20 mouse cellular contexts compared by ENCODE assay signal in the genomic region with DNA sequence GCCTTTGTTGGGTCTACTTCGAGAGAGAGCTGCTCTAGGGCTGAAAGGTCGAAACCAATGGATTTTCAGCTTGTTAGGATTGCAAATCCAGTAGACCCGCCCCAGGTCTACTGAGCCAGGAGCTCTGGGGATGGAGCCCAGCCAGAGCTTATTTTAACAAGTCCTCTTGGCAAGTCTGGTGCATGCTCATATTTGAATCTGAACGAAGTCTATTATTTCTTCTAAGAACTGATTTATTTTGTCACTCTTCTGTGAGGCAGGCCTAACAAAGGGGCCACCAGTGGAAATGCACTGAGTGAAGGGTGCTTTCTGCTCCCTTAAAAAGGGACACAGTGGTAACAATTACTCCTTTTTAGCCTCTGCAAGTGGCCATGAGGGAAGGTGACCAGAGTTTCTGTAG. TPM values are rescaled to one million over a fixed set of nuclear protein-coding genes. Genes with fewer than 3 reads are reported as not detected.
DNase-seq lines count a peak whose midpoint lies in the region; ATAC-seq and TF ChIP-seq lines count a peak whose summit lies in the region.
"Had no signal": no experiment of that assay in that cellular context is flagged by ENCODE, and none has a peak within 500 bp of the region (broad histone marks: within the 10 kb centered on the region; RNA-seq: fewer than 3 reads in every experiment).

No protein-coding gene starts in this region.

- no peak overlapping the region for H3K4me2 ChIP-seq in forebrain, embryonic 14.5 days (ENCODE audit: low read length)
- H3K4me2 ChIP-seq in midbrain, embryonic 14.5 days (ENCODE audit: low read length), result no peak overlapping the region
- H3K4me2 ChIP-seq in midbrain, embryonic 11.5 days, result no peak overlapping the region
- H3K4me2 ChIP-seq: embryonic facial prominence, embryonic 15.5 days; hindbrain, embryonic 15.5 days; neural tube, embryonic 12.5 days had no signal

- no peaks in the 10 kb centered on the region for H3K9me3 ChIP-seq in forebrain, embryonic 14.5 days (replicated peaks; ENCODE audit: control insufficient read depth, low read length)
- H3K9me3 ChIP-seq in forebrain, embryonic 10.5 days, result peaks cover 4% of the 10 kb centered on the region; the same call in 1 of the 2 replicates
- H3K9me3 ChIP-seq in midbrain, embryonic 14.5 days (ENCODE audit: control insufficient read depth, low read length), result no peaks in the 10 kb centered on the region
- no peaks in the 10 kb centered on the region for H3K9me3 ChIP-seq in midbrain, embryonic 11.5 days (ENCODE audit: control insufficient read depth, low read length)
- H3K9me3 ChIP-seq: embryonic facial prominence, embryonic 15.5 days; hindbrain, embryonic 15.5 days; neural tube, embryonic 12.5 days had no signal

- ATAC-seq in forebrain, embryonic 14.5 days, result peak; percentile 90
- no peak for ATAC-seq in midbrain, embryonic 14.5 days (ENCODE audit: low FRiP score, low TSS enrichment)
- ATAC-seq in midbrain, embryonic 11.5 days (ENCODE audit: low FRiP score), result no peak

- peak; percentile 93 for DNase-seq in forebrain, embryonic 14.5 days (ENCODE audit: low spot score)
- no peak for DNase-seq in forebrain, embryonic 10.5 days (ENCODE audit: extremely low spot score, low spot score)
- DNase-seq in midbrain, embryonic 14.5 days, result peak; percentile 55
- no peak for DNase-seq in midbrain, embryonic 11.5 days (ENCODE audit: low spot score, missing footprints)
- peak; percentile 29 to 52 for DNase-seq in layer of hippocampus, adult 2 months (ENCODE audit: low spot score in 2 of 2)
- peak; percentile 31 for DNase-seq in right cerebral cortex, postnatal 4 days
- DNase-seq in thymus, postnatal 10 days (ENCODE audit: low spot score in 2 of 2), result no peak
- DNase-seq: cerebellum, adult 11-12 months; gastrocnemius, adult 2 months; heart, postnatal 14 days; kidney, adult 18-20 months; kidney, postnatal 36 days; lung, adult 2 months; lung, postnatal 4 days; thymus, postnatal 36 days had no signal

- no peak for TF ChIP-seq CTCF in layer of hippocampus, adult 2 months (conservative IDR thresholded peaks at IDR 0.05)

- no peaks in the 10 kb centered on the region for H3K4me1 ChIP-seq in forebrain, embryonic 14.5 days (ENCODE audit: control insufficient read depth, insufficient read depth, low read length)
- no peaks in the 10 kb centered on the region for H3K4me1 ChIP-seq in forebrain, embryonic 10.5 days
- H3K4me1 ChIP-seq in midbrain, embryonic 14.5 days (ENCODE audit: control insufficient read depth, insufficient read depth, low read length), result no peaks in the 10 kb centered on the region
- no peaks in the 10 kb centered on the region for H3K4me1 ChIP-seq in midbrain, embryonic 11.5 days (ENCODE audit: control insufficient read depth, insufficient read depth, low read length)
- H3K4me1 ChIP-seq: embryonic facial prominence, embryonic 15.5 days; hindbrain, embryonic 15.5 days; neural tube, embryonic 12.5 days had no signal

- H3K36me3 ChIP-seq in forebrain, embryonic 14.5 days (ENCODE audit: control insufficient read depth, insufficient read depth, low read length), result no peaks in the 10 kb centered on the region
- H3K36me3 ChIP-seq in forebrain, embryonic 10.5 days (replicated peaks), result no peaks in the 10 kb centered on the region
- H3K36me3 ChIP-seq in midbrain, embryonic 14.5 days (ENCODE audit: control insufficient read depth, insufficient read depth, low read length), result no peaks in the 10 kb centered on the region
- H3K36me3 ChIP-seq in midbrain, embryonic 11.5 days (ENCODE audit: control insufficient read depth, insufficient read depth, low read length), result no peaks in the 10 kb centered on the region
- H3K36me3 ChIP-seq: embryonic facial prominence, embryonic 15.5 days; hindbrain, embryonic 15.5 days; neural tube, embryonic 12.5 days had no signal

- 17% methylated on average over 4 of the region's 4 CpGs for WGBS in forebrain, embryonic 14.5 days
- 77% methylated on average over 4 of the region's 4 CpGs for WGBS in forebrain, embryonic 10.5 days
- 56% methylated on average over 4 of the region's 4 CpGs for WGBS in midbrain, embryonic 14.5 days
- WGBS in midbrain, embryonic 11.5 days, result 69% methylated on average over 4 of the region's 4 CpGs

- H3K4me3 ChIP-seq in forebrain, embryonic 14.5 days (ENCODE audit: low read depth, low read length), result no peak overlapping the region
- no peak overlapping the region for H3K4me3 ChIP-seq in forebrain, embryonic 10.5 days
- H3K4me3 ChIP-seq in midbrain, embryonic 14.5 days (replicated peaks; ENCODE audit: low read depth, low read length), result no peak overlapping the region
- no peak overlapping the region for H3K4me3 ChIP-seq in midbrain, embryonic 11.5 days (ENCODE audit: low read depth, low read length)
- no peak overlapping the region for H3K4me3 ChIP-seq in layer of hippocampus, adult 2 months
- H3K4me3 ChIP-seq: embryonic facial prominence, embryonic 15.5 days; gastrocnemius, adult 2 months; hindbrain, embryonic 15.5 days; neural tube, embryonic 12.5 days had no signal

- H3K27me3 ChIP-seq in forebrain, embryonic 14.5 days (replicated peaks; ENCODE audit: control insufficient read depth, insufficient read depth, low read length), result no peaks in the 10 kb centered on the region
- H3K27me3 ChIP-seq in forebrain, embryonic 10.5 days (ENCODE audit: poor library complexity, severe bottlenecking), result no peaks in the 10 kb centered on the region
- no peaks in the 10 kb centered on the region for H3K27me3 ChIP-seq in midbrain, embryonic 14.5 days (ENCODE audit: control insufficient read depth, insufficient read depth, low read length)
- H3K27me3 ChIP-seq in midbrain, embryonic 11.5 days (ENCODE audit: control insufficient read depth, insufficient read depth, low read length), result no peaks in the 10 kb centered on the region
- H3K27me3 ChIP-seq: embryonic facial prominence, embryonic 15.5 days; hindbrain, embryonic 15.5 days; neural tube, embryonic 12.5 days had no signal

- H3K9ac ChIP-seq in forebrain, embryonic 14.5 days (ENCODE audit: low read length), result no peak overlapping the region
- H3K9ac ChIP-seq in midbrain, embryonic 14.5 days (replicated peaks; ENCODE audit: low read length), result no peak overlapping the region
- H3K9ac ChIP-seq in midbrain, embryonic 11.5 days (ENCODE audit: low read length), result no peak overlapping the region
- H3K9ac ChIP-seq: embryonic facial prominence, embryonic 15.5 days; hindbrain, embryonic 15.5 days; neural tube, embryonic 12.5 days had no signal

- peak overlapping the region; percentile 48; the same call in 1 of the 2 replicates for H3K27ac ChIP-seq in forebrain, embryonic 14.5 days (ENCODE audit: low read depth, low read length)
- H3K27ac ChIP-seq in forebrain, embryonic 10.5 days, result no peak overlapping the region
- no peak overlapping the region for H3K27ac ChIP-seq in midbrain, embryonic 14.5 days (replicated peaks; ENCODE audit: low read depth, low read length)
- no peak overlapping the region for H3K27ac ChIP-seq in midbrain, embryonic 11.5 days (ENCODE audit: low read depth, low read length)
- H3K27ac ChIP-seq in layer of hippocampus, adult 2 months, result no peak overlapping the region
- H3K27ac ChIP-seq: embryonic facial prominence, embryonic 15.5 days; gastrocnemius, adult 2 months; hindbrain, embryonic 15.5 days; neural tube, embryonic 12.5 days had no signal

RNA-seq across cellular contexts. Expression of a gene that starts 24.3 kb away (rescaled TPM):
- polyA plus RNA-seq in forebrain, embryonic 14.5 days (2014; fragmentation: Nextera tagmentation; extraction: Ambion mirVana), result 0.55 and 1.3 TPM in 2 replicates
- 0.09 and 0.14 TPM in 2 replicates for polyA plus RNA-seq in forebrain, embryonic 10.5 days (2016; fragmentation: Nextera tagmentation; extraction: Ambion mirVana)
- polyA plus RNA-seq in midbrain, embryonic 14.5 days (2014; fragmentation: Nextera tagmentation; extraction: Ambion mirVana), result 2.6 and 3.8 TPM in 2 replicates
- polyA plus RNA-seq in midbrain, embryonic 11.5 days (2014; fragmentation: Nextera tagmentation; extraction: Ambion mirVana), result 0.18 TPM in 2 replicates
- total RNA-seq in layer of hippocampus, adult 2 months (2021), result 1 to 10 TPM; 5.4 to 6.7 TPM
- total RNA-seq: gastrocnemius, adult 2 months; liver, adult 2 months had no signal
- polyA plus RNA-seq: liver, adult 2 months; lung, adult 2 months; spleen, adult 2 months had no signal

Comparison
In these comparisons a context has a peak if more than half of its experiments do, and no peak if none do; other contexts are left out.
1. DNase-seq: peak in forebrain, embryonic 14.5 days (single experiment), midbrain, embryonic 14.5 days (single experiment), layer of hippocampus, adult 2 months (2 of 2) and right cerebral cortex, postnatal 4 days (single experiment); none in forebrain, embryonic 10.5 days (single experiment), midbrain, embryonic 11.5 days (single experiment) and thymus, postnatal 10 days (0 of 2).